Mouse (Mus musculus) forebrain, embryonic 16.5 days (tissue): ENCODE results near the gene Vasp. TPM values are rescaled to one million over a fixed set of nuclear protein-coding genes. Genes with fewer than 3 reads are reported as not detected.
A peak's percentile ranks its signal among the peaks of the same experiment; 100 is the strongest.
"Not testable (repeated sequence)": the region's sequence is repeated elsewhere in the genome, so short reads cannot be mapped to it uniquely, and the experiment has no call there.

Experiments used
- ATAC-seq: fragments of 200-750 bp; cut with Nextera tagmentation; 2 replicates; pipeline ENCODE4 v1.8.0; 2017; ENCODE audit warnings: mild to moderate bottlenecking, moderate library complexity
- H3K27ac ChIP-seq: fragments of 300-500 bp; sonication (generic); 2 replicates; pipeline ENCODE4 v1.5.1; 2014; ENCODE audit warnings: low read length, control low read depth
- H3K27me3 ChIP-seq: fragments of 300-500 bp; sonication (generic); replicated peaks from 2 replicates; pipeline ENCODE4 v1.6.1; 2014; ENCODE audit warnings: low read length; ENCODE audit not compliant: control insufficient read depth, insufficient read depth
- H3K36me3 ChIP-seq: fragments of 300-500 bp; sonication (generic); 2 replicates; pipeline ENCODE4 v1.6.1; 2014; ENCODE audit not compliant: control insufficient read depth, insufficient read depth
- H3K4me1 ChIP-seq: fragments of 300-500 bp; sonication (generic); replicated peaks from 2 replicates; pipeline ENCODE4 v1.6.1; 2014; ENCODE audit warnings: low read length; ENCODE audit not compliant: control insufficient read depth, insufficient read depth
- H3K4me2 ChIP-seq: fragments of 300-500 bp; sonication (generic); 2 replicates; pipeline ENCODE4 v1.6.1; 2014; ENCODE audit warnings: mild to moderate bottlenecking, low read length, control low read depth
- H3K4me3 ChIP-seq: fragments of 300-500 bp; sonication (generic); replicated peaks from 2 replicates; pipeline ENCODE4 v1.5.1; 2014; ENCODE audit warnings: mild to moderate bottlenecking, low read length, control low read depth
- H3K9ac ChIP-seq: fragments of 300-500 bp; sonication (generic); replicated peaks from 2 replicates; pipeline ENCODE4 v1.6.1; 2014; ENCODE audit warnings: low read depth, low read length, control low read depth
- H3K9me3 ChIP-seq: fragments of 300-500 bp; sonication (generic); 2 replicates; pipeline ENCODE4 v1.6.1; 2016; ENCODE audit warnings: low read length; ENCODE audit not compliant: control insufficient read depth
- WGBS: fragments of 180-500 bp; shearing (Covaris S2); extraction: QIAGEN DNeasy Blood & Tissue Kit; methylation state at CpG from one replicate; pipeline ENCODE4 v1.1.7; 2014; 5-methylcytosine and 5-hydroxymethylcytosine counted together
- polyA plus RNA-seq: library from polyadenylated mRNA; unstranded; fragments of >200 nt; fragmentation: Nextera tagmentation; extraction: Ambion mirVana; gene quantifications from 2 replicates; pipeline ENCODE4 v1.2.1, GENCODE M21; 2015

The Vasp gene
- polyA plus RNA-seq, 1 experiment from 2014 or later, result 38.0 TPM

- ATAC-seq, result no peak
- Histone ChIP-seq H3K9ac (no peak overlapping the region), H3K4me3 (no peak overlapping the region), H3K27me3 (peaks cover 3% of the 10 kb centered on the region; the same call in 1 of the 2 replicates), H3K9me3 (peaks cover 2% of the 10 kb centered on the region; the same call in 1 of the 2 replicates), H3K4me1 (peaks cover 12% of the 10 kb centered on the region), H3K27ac (no peak overlapping the region), H3K36me3 (peaks cover 11% of the 10 kb centered on the region), H3K4me2 (no peak overlapping the region)
- 86% methylated on average over 6 of the region's 6 CpGs for WGBS
These were observed 25.4 kb upstream of the Vasp start for GRCm38 (mm10) chr7:19297034-19297433.

GRCm38 (mm10) chr7:19295503-19296185 lies 24.0 kb upstream of the Vasp start:
- Histone ChIP-seq H3K27ac (no peak overlapping the region), H3K27me3 (no peaks in the 10 kb centered on the region), H3K4me2 (peak overlapping the region; percentile 33; the same call in 1 of the 2 replicates), H3K36me3 (peaks cover 11% of the 10 kb centered on the region), H3K9me3 (peaks cover 2% of the 10 kb centered on the region; the same call in 1 of the 2 replicates), H3K9ac (no peak overlapping the region; the same call in 1 of the 2 replicates), H3K4me1 (peaks cover 14% of the 10 kb centered on the region), H3K4me3 (peak overlapping the region; percentile 18; the same call in 1 of the 2 replicates)
- WGBS, result 17% methylated on average over 21 of the region's 22 CpGs
- peak; percentile 82 for ATAC-seq

GRCm38 (mm10) chr7:19290969-19291596 lies 19.5 kb upstream of the Vasp start:
- H3K4me2 ChIP-seq, result peak overlapping the region; percentile 31
- no peak overlapping the region for H3K9ac ChIP-seq
- H3K27ac ChIP-seq, result peak overlapping the region; percentile 41; the same call in 1 of the 2 replicates
- 4% methylated on average over 18 of the region's 20 CpGs for WGBS
- ATAC-seq, result peak; percentile 25; the same call in 1 of the 2 replicates
- no peaks in the 10 kb centered on the region for H3K27me3 ChIP-seq
- H3K4me1 ChIP-seq, result peaks cover 14% of the 10 kb centered on the region
- H3K9me3 ChIP-seq, result no peaks in the 10 kb centered on the region
- H3K36me3 ChIP-seq, result peaks cover 25% of the 10 kb centered on the region
- peak overlapping the region; percentile 6; the same call in 1 of the 2 replicates for H3K4me3 ChIP-seq

- H3K9ac ChIP-seq, result no peak overlapping the region
- H3K4me3 ChIP-seq, result no peak overlapping the region
- H3K9me3 ChIP-seq, result no peaks in the 10 kb centered on the region
- no peak overlapping the region for H3K4me2 ChIP-seq
- ATAC-seq, result no peak
- no peak overlapping the region for H3K27ac ChIP-seq
- 29% methylated on average over 4 of the region's 4 CpGs for WGBS
- H3K4me1 ChIP-seq, result peaks cover 22% of the 10 kb centered on the region
- peaks cover 14% of the 10 kb centered on the region for H3K36me3 ChIP-seq
- H3K27me3 ChIP-seq, result peaks cover 16% of the 10 kb centered on the region
These were observed 13.1 kb upstream of the Vasp start for GRCm38 (mm10) chr7:19284763-19285162.

GRCm38 (mm10) chr7:19283406-19283804 lies 11.8 kb upstream of the Vasp start:
- H3K9ac ChIP-seq, result peak overlapping the region; percentile 100
- H3K4me3 ChIP-seq, result peak overlapping the region; percentile 95
- H3K27ac ChIP-seq, result peak overlapping the region; percentile 94
- peaks cover 28% of the 10 kb centered on the region for H3K27me3 ChIP-seq
- H3K4me2 ChIP-seq, result peak overlapping the region; percentile 59
- 22% methylated on average over 14 of the region's 14 CpGs for WGBS
- H3K9me3 ChIP-seq, result no peaks in the 10 kb centered on the region
- peak; percentile 18 for ATAC-seq
- peaks cover 28% of the 10 kb centered on the region for H3K4me1 ChIP-seq
- H3K36me3 ChIP-seq, result peaks cover 10% of the 10 kb centered on the region

- H3K9ac ChIP-seq, result peak overlapping the region; percentile 100
- H3K4me3 ChIP-seq, result peak overlapping the region; percentile 95
- peak; percentile 67 for ATAC-seq
- WGBS, result under 1% methylated on average over 34 of the region's 35 CpGs
- H3K4me1 ChIP-seq, result peaks cover 28% of the 10 kb centered on the region
- peak overlapping the region; percentile 94 for H3K27ac ChIP-seq
- H3K36me3 ChIP-seq, result peaks cover 10% of the 10 kb centered on the region
- no peaks in the 10 kb centered on the region for H3K9me3 ChIP-seq
- peak overlapping the region; percentile 59 for H3K4me2 ChIP-seq
- H3K27me3 ChIP-seq, result peaks cover 33% of the 10 kb centered on the region
These were observed 11.3 kb upstream of the Vasp start for GRCm38 (mm10) chr7:19282791-19283405.

GRCm38 (mm10) chr7:19282385-19282784 lies 10.8 kb upstream of the Vasp start, which contains the start of gene Rtn2:
Rtn2 (plus strand) TSS chr7:19282624.
- peak within 1 kb of the TSS; percentile 95 for H3K4me3 ChIP-seq
- H3K27me3 ChIP-seq, result peaks cover 34% of the 10 kb centered on the region
- peaks cover 6% of the 10 kb centered on the region for H3K36me3 ChIP-seq
- under 1% methylated on average over 35 of the region's 37 CpGs for WGBS
- peak within 1 kb of the TSS; percentile 94 for H3K27ac ChIP-seq
- H3K9me3 ChIP-seq, result no peaks in the 10 kb centered on the region
- H3K9ac ChIP-seq, result peak within 1 kb of the TSS; percentile 100
- peaks cover 28% of the 10 kb centered on the region for H3K4me1 ChIP-seq
- peak; percentile 85 for ATAC-seq
- H3K4me2 ChIP-seq, result peak within 1 kb of the TSS; percentile 59

GRCm38 (mm10) chr7:19281680-19282304 lies 10.2 kb upstream of the Vasp start:
- not testable (repeated sequence) for H3K9me3 ChIP-seq, H3K36me3 ChIP-seq, H3K9ac ChIP-seq, ATAC-seq, H3K27ac ChIP-seq, H3K4me2 ChIP-seq
- peak overlapping the region; percentile 95 for H3K4me3 ChIP-seq
- H3K27me3 ChIP-seq, result peaks cover 37% of the 10 kb centered on the region
- WGBS, result 43% methylated on average over 6 of the region's 6 CpGs
- peaks cover 28% of the 10 kb centered on the region for H3K4me1 ChIP-seq
